Mouse (Mus musculus): ENCODE results near the gene Pnpla6. TPM values are rescaled to one million over a fixed set of nuclear protein-coding genes. Genes with fewer than 3 reads are reported as not detected.
"Not testable (repeated sequence)": the region's sequence is repeated elsewhere in the genome, so short reads cannot be mapped to it uniquely, and the experiment has no call there.

The Pnpla6 gene
- polyA plus RNA-seq, 1 experiment from 2014 or later = 16.3 TPM

GRCm38 (mm10) chr8:3581961-3582360 lies 66.8 kb downstream of the Pnpla6 start:
- not testable (repeated sequence) for H3K27ac ChIP-seq (ENCODE audit: low read length); H3K9ac ChIP-seq (ENCODE audit: low read length); H3K4me1 ChIP-seq (ENCODE audit: control insufficient read depth, insufficient read depth, low read length); H3K9me3 ChIP-seq (replicated peaks; ENCODE audit: control insufficient read depth, low read length); H3K27me3 ChIP-seq (ENCODE audit: control insufficient read depth, insufficient read depth, low read length); H3K4me2 ChIP-seq (ENCODE audit: low read depth, low read length); H3K4me3 ChIP-seq (ENCODE audit: low read length); H3K36me3 ChIP-seq (ENCODE audit: control insufficient read depth, insufficient read depth); ATAC-seq (replicated peaks; ENCODE audit: extremely low read depth, insufficient read depth, low FRiP score)
- 78% methylated on average over 1 of the region's 3 CpGs for WGBS

GRCm38 (mm10) chr8:3586452-3586851 lies 71.3 kb downstream of the Pnpla6 start:
- no peak for ATAC-seq (replicated peaks; ENCODE audit: extremely low read depth, insufficient read depth, low FRiP score)
- Histone ChIP-seq H3K9me3 (replicated peaks; ENCODE audit: control insufficient read depth, low read length) (no peaks in the 10 kb centered on the region), H3K36me3 (ENCODE audit: control insufficient read depth, insufficient read depth) (no peaks in the 10 kb centered on the region), H3K4me2 (ENCODE audit: low read depth, low read length) (no peak overlapping the region), H3K27me3 (ENCODE audit: control insufficient read depth, insufficient read depth, low read length) (peaks cover 6% of the 10 kb centered on the region; the same call in 1 of the 2 replicates), H3K4me1 (ENCODE audit: control insufficient read depth, insufficient read depth, low read length) (peaks cover 2% of the 10 kb centered on the region; the same call in 1 of the 2 replicates), H3K9ac (ENCODE audit: low read length) (no peak overlapping the region), H3K27ac (ENCODE audit: low read length) (no peak overlapping the region), H3K4me3 (ENCODE audit: low read length) (no peak overlapping the region)
- 85% methylated on average over 2 of the region's 2 CpGs for WGBS

GRCm38 (mm10) chr8:3586993-3587390 lies 71.8 kb downstream of the Pnpla6 start, which contains the start of gene Camsap3:
Gene Camsap3 (plus strand): TSS chr8:3587293.
- Histone ChIP-seq H3K27me3 (ENCODE audit: control insufficient read depth, insufficient read depth, low read length) (peaks cover 6% of the 10 kb centered on the region; the same call in 1 of the 2 replicates), H3K4me2 (ENCODE audit: low read depth, low read length) (peak within 1 kb of the TSS; percentile 90), H3K9ac (ENCODE audit: low read length) (peak within 1 kb of the TSS; percentile 70), H3K36me3 (ENCODE audit: control insufficient read depth, insufficient read depth) (no peaks in the 10 kb centered on the region), H3K27ac (ENCODE audit: low read length) (no peak within 1 kb of the TSS), H3K4me3 (ENCODE audit: low read length) (peak within 1 kb of the TSS; percentile 63), H3K9me3 (replicated peaks; ENCODE audit: control insufficient read depth, low read length) (no peaks in the 10 kb centered on the region), H3K4me1 (ENCODE audit: control insufficient read depth, insufficient read depth, low read length) (peaks cover 2% of the 10 kb centered on the region; the same call in 1 of the 2 replicates)
- 7% methylated on average over 7 of the region's 7 CpGs for WGBS
- 0 out of 2 replicates have a peak, but pooled peaks have one; percentile 5 for ATAC-seq (replicated peaks; ENCODE audit: extremely low read depth, insufficient read depth, low FRiP score)

GRCm38 (mm10) chr8:3587391-3588257 lies 72.4 kb downstream of the Pnpla6 start:
- Histone ChIP-seq H3K4me3 (ENCODE audit: low read length) (peak overlapping the region; percentile 63), H3K27ac (ENCODE audit: low read length) (no peak overlapping the region), H3K27me3 (ENCODE audit: control insufficient read depth, insufficient read depth, low read length) (peaks cover 6% of the 10 kb centered on the region; the same call in 1 of the 2 replicates), H3K9ac (ENCODE audit: low read length) (peak overlapping the region; percentile 70), H3K4me2 (ENCODE audit: low read depth, low read length) (peak overlapping the region; percentile 90), H3K9me3 (replicated peaks; ENCODE audit: control insufficient read depth, low read length) (no peaks in the 10 kb centered on the region), H3K4me1 (ENCODE audit: control insufficient read depth, insufficient read depth, low read length) (peaks cover 2% of the 10 kb centered on the region; the same call in 1 of the 2 replicates), H3K36me3 (ENCODE audit: control insufficient read depth, insufficient read depth) (no peaks in the 10 kb centered on the region)
- peak; percentile 50; the same call in 1 of the 2 replicates for ATAC-seq (replicated peaks; ENCODE audit: extremely low read depth, insufficient read depth, low FRiP score)
- WGBS = under 1% methylated on average over 72 of the region's 77 CpGs

- H3K4me3 ChIP-seq (ENCODE audit: low read length) = peak overlapping the region; percentile 63
- H3K9ac ChIP-seq (ENCODE audit: low read length) = peak overlapping the region; percentile 70
- H3K27ac ChIP-seq (ENCODE audit: low read length) = no peak overlapping the region
- WGBS = 16% methylated on average over 10 of the region's 11 CpGs
- H3K4me1 ChIP-seq (ENCODE audit: control insufficient read depth, insufficient read depth, low read length) = peaks cover 2% of the 10 kb centered on the region; the same call in 1 of the 2 replicates
- no peaks in the 10 kb centered on the region for H3K36me3 ChIP-seq (ENCODE audit: control insufficient read depth, insufficient read depth)
- H3K9me3 ChIP-seq (replicated peaks; ENCODE audit: control insufficient read depth, low read length) = no peaks in the 10 kb centered on the region
- 0 out of 2 replicates have a peak, but pooled peaks have one; percentile 24 for ATAC-seq (replicated peaks; ENCODE audit: extremely low read depth, insufficient read depth, low FRiP score)
- peak overlapping the region; percentile 90 for H3K4me2 ChIP-seq (ENCODE audit: low read depth, low read length)
- H3K27me3 ChIP-seq (ENCODE audit: control insufficient read depth, insufficient read depth, low read length) = peaks cover 6% of the 10 kb centered on the region; the same call in 1 of the 2 replicates
Measured at GRCm38 (mm10) chr8:3588258-3588633, 73.1 kb downstream of the Pnpla6 start.

- Histone ChIP-seq H3K4me2 (ENCODE audit: low read depth, low read length) (no peak overlapping the region), H3K36me3 (ENCODE audit: control insufficient read depth, insufficient read depth) (no peaks in the 10 kb centered on the region), H3K9me3 (replicated peaks; ENCODE audit: control insufficient read depth, low read length) (no peaks in the 10 kb centered on the region), H3K4me1 (ENCODE audit: control insufficient read depth, insufficient read depth, low read length) (no peaks in the 10 kb centered on the region), H3K9ac (ENCODE audit: low read length) (no peak overlapping the region), H3K27ac (ENCODE audit: low read length) (no peak overlapping the region), H3K4me3 (ENCODE audit: low read length) (no peak overlapping the region), H3K27me3 (ENCODE audit: control insufficient read depth, insufficient read depth, low read length) (no peaks in the 10 kb centered on the region)
- ATAC-seq (replicated peaks; ENCODE audit: extremely low read depth, insufficient read depth, low FRiP score) = no peak
- 42% methylated on average over 3 of the region's 3 CpGs for WGBS
Measured at GRCm38 (mm10) chr8:3593470-3593869, 78.3 kb downstream of the Pnpla6 start.

Other genes starting within 250 kb of the Pnpla6 start
- 60.0 and 65.5 TPM in 2 replicates for gene Insr, start 235.8 kb upstream of the Pnpla6 start, polyA plus RNA-seq (2015; fragmentation: Nextera tagmentation; extraction: Ambion mirVana)
- gene A430078G23Rik, start 162.0 kb upstream of the Pnpla6 start, polyA plus RNA-seq (2015; fragmentation: Nextera tagmentation; extraction: Ambion mirVana) = 0.84 and 1.6 TPM in 2 replicates
- gene Arhgef18, start 122.4 kb upstream of the Pnpla6 start, polyA plus RNA-seq (2015; fragmentation: Nextera tagmentation; extraction: Ambion mirVana) = 6.5 and 6.8 TPM in 2 replicates
- 5.3 and 6.2 TPM in 2 replicates for gene Pex11g, start 47.7 kb upstream of the Pnpla6 start, polyA plus RNA-seq (2015; fragmentation: Nextera tagmentation; extraction: Ambion mirVana)
- gene Tex45, start 44.5 kb upstream of the Pnpla6 start, polyA plus RNA-seq (2015; fragmentation: Nextera tagmentation; extraction: Ambion mirVana) = not detected in 2 replicates
- 30.8 and 31.0 TPM in 2 replicates for gene Zfp358, start 22.2 kb upstream of the Pnpla6 start, polyA plus RNA-seq (2015; fragmentation: Nextera tagmentation; extraction: Ambion mirVana)
- gene Mcoln1, start 14.9 kb upstream of the Pnpla6 start, polyA plus RNA-seq (2015; fragmentation: Nextera tagmentation; extraction: Ambion mirVana) = 51.9 and 55.0 TPM in 2 replicates
- 4.9 and 5.4 TPM in 2 replicates for gene C330021F23Rik, start 52.6 kb downstream of the Pnpla6 start, polyA plus RNA-seq (2015; fragmentation: Nextera tagmentation; extraction: Ambion mirVana)
- 2.1 and 2.3 TPM in 2 replicates for gene Camsap3, start 71.9 kb downstream of the Pnpla6 start, polyA plus RNA-seq (2015; fragmentation: Nextera tagmentation; extraction: Ambion mirVana)
- gene Xab2, start 105.9 kb downstream of the Pnpla6 start, polyA plus RNA-seq (2015; fragmentation: Nextera tagmentation; extraction: Ambion mirVana) = 35.6 and 36.8 TPM in 2 replicates
- gene Pet100, start 106.2 kb downstream of the Pnpla6 start, polyA plus RNA-seq (2015; fragmentation: Nextera tagmentation; extraction: Ambion mirVana) = 65.9 and 79.7 TPM in 2 replicates
- gene Pcp2, start 110.2 kb downstream of the Pnpla6 start, polyA plus RNA-seq (2015; fragmentation: Nextera tagmentation; extraction: Ambion mirVana) = 0.17 and 0.34 TPM in 2 replicates
- gene Stxbp2, start 115.6 kb downstream of the Pnpla6 start, polyA plus RNA-seq (2015; fragmentation: Nextera tagmentation; extraction: Ambion mirVana) = 47.3 and 50.4 TPM in 2 replicates
- gene Retn, start 140.4 kb downstream of the Pnpla6 start, polyA plus RNA-seq (2015; fragmentation: Nextera tagmentation; extraction: Ambion mirVana) = not detected in 2 replicates
- gene Mcemp1, start 150.4 kb downstream of the Pnpla6 start, polyA plus RNA-seq (2015; fragmentation: Nextera tagmentation; extraction: Ambion mirVana) = 0.55 and 0.58 TPM in 2 replicates
- 4.3 and 4.4 TPM in 2 replicates for gene Fcor, start 157.0 kb downstream of the Pnpla6 start, polyA plus RNA-seq (2015; fragmentation: Nextera tagmentation; extraction: Ambion mirVana)
- 32.4 and 35.2 TPM in 2 replicates for gene Trappc5, start 160.9 kb downstream of the Pnpla6 start, polyA plus RNA-seq (2015; fragmentation: Nextera tagmentation; extraction: Ambion mirVana)
- 0.14 and 0.16 TPM in 2 replicates for gene Fcer2a, start 178.8 kb downstream of the Pnpla6 start, polyA plus RNA-seq (2015; fragmentation: Nextera tagmentation; extraction: Ambion mirVana)
- 2.0 and 2.6 TPM in 2 replicates for gene Clec4g, start 205.3 kb downstream of the Pnpla6 start, polyA plus RNA-seq (2015; fragmentation: Nextera tagmentation; extraction: Ambion mirVana)
- gene Cd209a, start 233.6 kb downstream of the Pnpla6 start, polyA plus RNA-seq (2015; fragmentation: Nextera tagmentation; extraction: Ambion mirVana) = 0.19 and 0.28 TPM in 2 replicates